Mouse (Mus musculus) kidney, adult 2 months (tissue): ENCODE data around the gene Elf3. TPM values are rescaled to one million over a fixed set of nuclear protein-coding genes. Genes with fewer than 3 reads are reported as not detected.

Experiments used
- DNase-seq: peaks from one replicate; pipeline ENCODE4 v3.0.0; 2021
- H3K27ac ChIP-seq: fragments of 200-500 bp; 2 replicates; pipeline ENCODE4 v1.5.1; 2012; ENCODE audit warnings: low read depth, low read length, control low read depth, inconsistent platforms; ENCODE audit not compliant: insufficient read depth
- H3K27me3 ChIP-seq: fragments of 200-500 bp; replicated peaks from 2 replicates; pipeline ENCODE4 v1.6.1; 2012; ENCODE audit warnings: mild to moderate bottlenecking, moderate library complexity, low read length, inconsistent platforms; ENCODE audit not compliant: control insufficient read depth, insufficient read depth
- H3K36me3 ChIP-seq: fragments of 200-500 bp; 2 replicates; pipeline ENCODE4 v1.6.1; 2012; ENCODE audit warnings: mild to moderate bottlenecking, moderate library complexity, low read length, inconsistent platforms; ENCODE audit not compliant: control insufficient read depth, insufficient read depth
- H3K4me1 ChIP-seq: fragments of 200-500 bp; 2 replicates; pipeline ENCODE4 v1.6.1; 2011; ENCODE audit warnings: low read length; ENCODE audit not compliant: control insufficient read depth, insufficient read depth
- H3K4me3 ChIP-seq: fragments of 200-500 bp; 2 replicates; pipeline ENCODE4 v1.5.1; 2011; ENCODE audit warnings: mild to moderate bottlenecking, low read depth, low read length, control low read depth; ENCODE audit not compliant: insufficient read depth
- CTCF ChIP-seq: fragments of 200-500 bp; conservative IDR thresholded peaks from 2 replicates; pipeline ENCODE4 v1.5.1; 2011; ENCODE audit warnings: low read depth, mild to moderate bottlenecking, control low read depth, low read length, moderate library complexity, mixed read lengths; ENCODE audit not compliant: insufficient read depth, insufficient read length
- POLR2A ChIP-seq: fragments of 200-500 bp; IDR thresholded peaks from one replicate; pipeline ENCODE4 v1.6.1; 2011; ENCODE audit warnings: low read depth, low read length, control low read depth
- WGBS: fragments of 180-500 bp; shearing (Covaris S2); methylation state at CpG from one replicate; pipeline ENCODE4 v1.1.7; 2018; 5-methylcytosine and 5-hydroxymethylcytosine counted together
- polyA plus RNA-seq: library from polyadenylated mRNA; depleted of rRNA; stranded (reverse); fragments of >200 nt; gene quantifications from 2 replicates; pipeline ENCODE4 v1.2.3, GENCODE M21; 2012

Gene Elf3
- polyA plus RNA-seq, 1 experiment: 23.1 TPM

GRCm38 (mm10) chr1:135217607-135218233 is 40.6 kb downstream of the Elf3 start:
- TF ChIP-seq CTCF (no peak), POLR2A (no peak)
- 75% methylated on average over 13 of the region's 13 CpGs for WGBS
- H3K27ac ChIP-seq: no peak overlapping the region
- no peaks in the 10 kb centered on the region for H3K27me3 ChIP-seq
- H3K4me1 ChIP-seq: no peaks in the 10 kb centered on the region
- no peaks in the 10 kb centered on the region for H3K36me3 ChIP-seq
- DNase-seq: no peak
- H3K4me3 ChIP-seq: no peak overlapping the region

DNA sequence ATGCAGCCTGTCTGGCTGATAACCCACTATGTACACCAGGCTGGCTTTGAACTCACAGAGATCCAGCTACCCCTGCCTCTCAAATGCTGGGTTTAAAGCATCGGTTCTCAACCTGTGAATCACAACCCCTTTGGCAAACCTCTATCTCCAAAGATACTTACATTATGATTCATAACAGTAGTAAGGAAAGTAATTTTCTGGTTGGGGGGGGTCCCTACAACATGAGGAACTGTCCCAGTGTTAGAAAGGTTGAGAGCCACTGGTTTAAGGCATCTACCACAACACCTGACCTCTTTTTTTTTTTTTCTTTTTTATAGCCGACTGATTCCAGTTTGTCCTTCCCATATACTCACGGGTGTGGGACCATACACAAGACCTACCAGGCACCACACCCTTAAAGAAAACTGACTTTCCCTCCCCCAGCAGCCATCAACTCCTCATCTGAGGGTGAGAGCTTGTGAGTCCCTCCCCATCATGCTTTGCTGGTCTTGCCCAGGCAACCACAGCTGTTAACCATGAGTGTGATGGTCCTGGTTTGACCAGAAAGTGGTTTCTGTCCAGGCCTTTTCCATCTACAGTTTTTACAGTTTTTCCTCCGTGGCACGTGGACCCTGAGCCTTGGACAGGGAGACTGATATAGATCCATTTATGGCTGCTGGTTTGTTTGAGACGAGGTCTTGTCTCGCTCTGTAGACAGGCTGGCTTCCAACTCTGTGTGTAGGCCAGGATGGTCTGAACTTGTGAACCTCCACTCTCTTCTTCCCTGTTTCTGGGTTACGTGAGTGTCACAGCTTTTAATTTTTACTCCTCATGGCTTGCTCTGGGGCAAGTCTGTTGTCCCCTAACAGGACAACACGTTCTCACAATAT is 44.4 kb downstream of the Elf3 start:
- Histone ChIP-seq H3K4me1 (no peaks in the 10 kb centered on the region), H3K27ac (no peak overlapping the region), H3K4me3 (no peak overlapping the region), H3K27me3 (no peaks in the 10 kb centered on the region), H3K36me3 (no peaks in the 10 kb centered on the region)
- no peak for DNase-seq
- TF ChIP-seq CTCF: no peak
- TF ChIP-seq POLR2A: no peak
- 85% methylated on average over 9 of the region's 9 CpGs for WGBS

DNA sequence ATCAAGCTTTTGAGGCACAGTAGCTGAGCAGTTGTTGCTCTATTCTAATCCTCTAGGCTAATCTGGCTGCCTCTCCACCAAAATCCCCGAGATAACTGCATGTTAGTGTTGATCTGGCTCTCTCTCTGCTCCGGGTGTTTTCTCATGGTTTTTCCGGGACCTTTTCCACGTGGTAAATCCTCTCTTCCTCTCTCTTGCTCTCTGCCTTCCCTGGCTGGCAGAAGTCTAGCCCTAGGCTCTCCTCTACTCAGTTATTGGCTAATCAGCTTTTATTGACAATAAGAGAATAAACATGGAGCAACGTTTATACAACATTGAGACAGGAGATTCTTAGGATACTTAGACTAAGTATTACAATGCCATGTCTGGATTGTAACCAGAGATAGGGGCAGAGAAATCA is 47.9 kb downstream of the Elf3 start:
- no peaks in the 10 kb centered on the region for H3K27me3 ChIP-seq
- WGBS: 54% methylated on average over 5 of the region's 5 CpGs
- TF ChIP-seq CTCF (no peak), POLR2A (no peak)
- no peaks in the 10 kb centered on the region for H3K36me3 ChIP-seq
- DNase-seq: no peak
- no peak overlapping the region for H3K4me3 ChIP-seq
- H3K27ac ChIP-seq: no peak overlapping the region
- no peaks in the 10 kb centered on the region for H3K4me1 ChIP-seq

GRCm38 (mm10) chr1:135208716-135209115 is 49.7 kb downstream of the Elf3 start:
- 57% methylated on average over 9 of the region's 9 CpGs for WGBS
- no peak for DNase-seq
- no peak for TF ChIP-seq POLR2A
- TF ChIP-seq CTCF: no peak
- H3K4me3 ChIP-seq: no peak overlapping the region
- no peaks in the 10 kb centered on the region for H3K4me1 ChIP-seq
- H3K36me3 ChIP-seq: no peaks in the 10 kb centered on the region
- H3K27me3 ChIP-seq: no peaks in the 10 kb centered on the region
- H3K27ac ChIP-seq: no peak overlapping the region

DNA sequence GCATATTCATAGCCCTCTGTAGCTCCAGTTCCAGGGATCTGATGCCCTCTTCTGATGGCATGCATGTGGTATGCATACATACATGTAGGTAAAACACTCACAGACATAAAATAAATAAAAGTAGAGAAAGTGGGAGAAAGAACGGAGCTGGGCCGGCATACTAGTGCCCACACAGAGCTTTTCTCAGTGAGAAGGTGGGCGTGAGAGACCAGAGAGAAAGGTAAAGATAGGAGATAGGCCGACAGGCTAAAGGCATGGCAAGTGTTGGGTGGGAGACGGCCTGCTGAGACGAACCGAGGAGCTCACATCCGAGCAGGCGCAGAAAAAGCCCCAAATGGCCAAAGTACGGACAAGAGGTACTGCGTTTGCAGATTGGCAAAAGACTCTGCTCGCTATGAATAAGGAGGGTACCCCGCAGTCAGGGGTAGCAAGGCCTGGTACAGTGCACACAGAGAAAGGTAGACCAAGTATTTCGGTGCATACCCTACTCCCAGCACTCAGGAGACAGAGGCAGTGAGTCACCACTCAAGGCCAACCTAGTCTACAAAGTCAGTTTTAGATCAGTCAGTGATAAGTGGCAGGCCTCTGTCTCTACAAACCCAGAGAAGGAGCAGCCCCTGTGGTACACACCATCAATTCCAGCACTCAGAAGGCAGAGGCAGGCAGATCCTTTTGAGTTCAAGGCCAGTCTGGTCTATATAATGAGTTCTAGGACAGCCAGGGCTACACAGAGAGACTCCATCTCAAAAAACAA is 51.6 kb downstream of the Elf3 start:
- TF ChIP-seq POLR2A: no peak
- TF ChIP-seq CTCF: no peak
- H3K27ac ChIP-seq: no peak overlapping the region
- WGBS: 95% methylated on average over 14 of the region's 14 CpGs
- no peak overlapping the region for H3K4me3 ChIP-seq
- H3K27me3 ChIP-seq: no peaks in the 10 kb centered on the region
- DNase-seq: no peak
- no peaks in the 10 kb centered on the region for H3K4me1 ChIP-seq
- H3K36me3 ChIP-seq: no peaks in the 10 kb centered on the region

GRCm38 (mm10) chr1:135205257-135205656 is 53.1 kb downstream of the Elf3 start:
- Histone ChIP-seq H3K4me3 (no peak overlapping the region), H3K27me3 (no peaks in the 10 kb centered on the region), H3K4me1 (no peaks in the 10 kb centered on the region), H3K27ac (no peak overlapping the region), H3K36me3 (no peaks in the 10 kb centered on the region)
- WGBS: 86% methylated on average over 4 of the region's 4 CpGs
- no peak for TF ChIP-seq CTCF
- no peak for TF ChIP-seq POLR2A
- no peak for DNase-seq
